Mouse (Mus musculus) heart, adult 11 months (tissue): ENCODE measurements around the gene Vps13d.

Experiments used
- DNase-seq: peaks from one replicate; pipeline ENCODE4 v3.0.0; 2022

Gene Vps13d

DNA sequence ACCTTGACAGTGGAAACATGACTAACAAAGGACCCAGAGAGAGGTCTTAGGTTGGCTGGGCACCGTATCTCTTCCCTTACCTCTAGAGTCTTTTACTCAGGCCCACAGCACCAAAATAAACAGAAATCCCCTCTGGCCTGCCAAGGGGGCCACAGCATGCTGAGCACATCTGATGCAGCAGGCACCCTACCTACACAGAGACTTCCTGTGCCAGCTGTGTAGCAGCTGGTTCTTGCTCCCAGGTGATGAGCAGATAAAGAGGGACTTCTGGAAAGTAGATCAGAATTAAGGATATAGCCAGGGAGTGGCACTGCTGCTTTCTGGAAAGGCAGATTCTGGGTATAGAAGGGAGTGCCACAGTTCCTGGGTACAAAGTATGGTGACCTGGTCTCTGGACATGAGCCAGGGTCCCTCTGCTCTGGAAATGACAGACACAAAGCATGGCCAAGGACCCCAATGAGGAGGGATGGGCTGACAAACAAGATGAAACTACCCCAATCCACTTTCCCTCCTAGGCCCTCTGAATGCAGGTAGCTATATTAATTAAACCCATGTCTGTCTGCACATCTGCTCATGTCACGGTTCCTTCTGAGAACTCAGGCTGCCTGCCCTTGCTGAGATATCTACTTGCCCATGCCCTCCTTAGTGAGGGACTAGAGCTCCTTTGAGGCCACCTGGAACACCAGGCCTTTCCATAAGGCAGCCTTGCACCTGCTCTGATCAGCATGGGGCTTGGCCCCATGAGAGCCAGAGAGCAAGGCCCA is 195.8 kb downstream of the Vps13d start:
- DNase-seq = peak; percentile 93

DNA sequence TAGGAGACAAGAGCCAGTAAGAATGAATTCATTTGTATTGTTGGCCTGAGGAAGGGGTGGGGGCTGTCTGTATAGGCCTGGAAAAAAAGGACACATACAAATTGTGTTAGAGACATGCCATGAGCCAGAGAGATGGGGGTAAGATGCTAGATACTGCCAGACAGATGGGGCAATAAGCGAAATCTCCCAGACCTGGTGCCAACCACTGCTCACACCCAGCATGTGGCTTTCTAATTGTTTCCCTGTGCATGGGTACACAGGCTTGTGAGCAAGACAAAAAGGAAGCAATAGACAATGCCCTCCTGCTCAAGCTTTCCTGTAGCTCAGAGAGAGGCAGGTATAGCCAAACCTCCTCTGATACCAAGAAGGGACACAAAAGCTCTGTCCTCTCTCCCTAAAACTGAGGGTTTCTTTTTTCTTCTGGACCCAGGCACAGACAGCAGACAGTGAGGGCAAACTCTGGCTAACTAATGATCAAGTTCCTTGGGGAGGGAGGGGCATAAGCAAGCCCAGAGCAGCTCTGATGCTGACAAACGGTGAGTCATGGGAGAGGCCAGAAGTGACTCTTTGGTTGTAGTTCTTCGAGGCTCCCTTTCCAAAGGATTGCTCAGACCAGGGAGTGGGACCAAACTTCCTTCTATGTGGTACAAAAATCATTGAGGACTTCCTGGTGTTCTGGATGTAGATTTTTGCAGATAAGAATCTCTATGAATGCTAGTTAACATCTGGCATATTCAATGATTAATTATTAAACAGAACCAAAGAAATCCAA is 196.7 kb downstream of the Vps13d start:
- peak; percentile 93 for DNase-seq

- peak; percentile 91 for DNase-seq
Measured at GRCm38 (mm10) chr4:144996996-144997820, 197.6 kb downstream of the Vps13d start.

DNA sequence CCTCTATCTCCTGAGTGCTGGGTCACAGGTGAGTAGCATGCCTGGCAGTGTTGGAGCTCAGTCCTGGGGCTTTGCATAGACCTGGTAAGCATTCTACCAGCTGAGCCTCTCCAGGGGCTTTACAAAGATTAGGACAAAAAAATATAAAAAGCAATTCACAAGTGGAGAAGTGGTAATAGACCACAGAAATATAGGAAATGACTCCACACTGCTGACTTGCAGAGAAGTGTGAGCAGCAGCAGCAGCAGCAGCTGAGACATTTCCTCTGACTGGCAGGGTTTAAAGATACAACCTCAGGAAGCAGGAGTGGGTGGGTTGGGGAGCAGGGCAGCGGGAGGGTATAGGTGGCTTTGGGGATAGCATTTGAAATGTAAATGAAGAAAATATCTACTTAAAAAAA is 199.0 kb downstream of the Vps13d start:
- peak; percentile 95 for DNase-seq

DNA sequence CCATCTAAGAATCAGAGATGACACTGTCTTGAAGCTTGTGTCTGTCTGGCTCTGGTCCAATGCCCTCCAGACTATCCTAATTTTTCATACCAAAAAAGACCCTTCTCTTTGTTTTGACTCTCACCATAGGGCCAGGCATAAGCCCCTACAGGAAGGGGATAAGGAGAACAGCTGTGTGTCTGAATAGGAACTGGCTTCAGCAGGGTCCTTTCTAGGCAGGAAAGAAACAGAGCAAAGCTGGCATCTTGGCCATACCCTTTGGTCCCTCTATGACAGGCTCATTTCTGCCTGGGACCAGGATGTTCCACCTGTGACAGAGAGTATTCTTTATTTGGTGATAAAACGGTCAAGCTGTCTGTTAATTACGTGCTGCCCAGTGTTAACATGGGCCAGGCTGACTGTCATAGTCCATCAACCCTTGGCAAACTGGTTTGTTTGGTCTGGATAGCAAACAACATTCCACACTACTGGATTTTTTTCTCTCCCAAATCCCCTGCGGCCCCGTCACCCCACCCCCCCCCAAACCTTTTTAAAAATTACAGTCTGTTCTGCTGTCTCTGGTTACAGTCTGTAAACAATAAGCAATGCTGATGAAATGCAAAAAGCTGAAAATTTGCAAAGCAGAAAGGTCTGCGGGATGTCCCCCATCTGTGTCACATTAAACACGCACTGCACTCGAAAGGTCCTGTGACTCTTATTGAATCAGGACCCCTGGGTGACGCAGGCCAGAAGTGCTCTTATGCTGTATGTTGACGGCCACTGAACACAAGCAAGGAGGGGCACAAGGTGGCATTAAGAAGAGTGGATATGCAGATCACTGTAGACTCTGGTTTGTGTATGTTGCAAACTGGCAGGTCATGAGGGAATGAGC is 201.5 kb downstream of the Vps13d start:
- DNase-seq = peak; percentile 91

GRCm38 (mm10) chr4:144992413-144992812 is 202.4 kb downstream of the Vps13d start:
- DNase-seq = peak; percentile 92

- DNase-seq = peak; percentile 75
Measured at GRCm38 (mm10) chr4:144988443-144989206, 206.2 kb downstream of the Vps13d start.

- DNase-seq = peak; percentile 79
Measured at GRCm38 (mm10) chr4:144986016-144986805, 208.6 kb downstream of the Vps13d start.

DNA sequence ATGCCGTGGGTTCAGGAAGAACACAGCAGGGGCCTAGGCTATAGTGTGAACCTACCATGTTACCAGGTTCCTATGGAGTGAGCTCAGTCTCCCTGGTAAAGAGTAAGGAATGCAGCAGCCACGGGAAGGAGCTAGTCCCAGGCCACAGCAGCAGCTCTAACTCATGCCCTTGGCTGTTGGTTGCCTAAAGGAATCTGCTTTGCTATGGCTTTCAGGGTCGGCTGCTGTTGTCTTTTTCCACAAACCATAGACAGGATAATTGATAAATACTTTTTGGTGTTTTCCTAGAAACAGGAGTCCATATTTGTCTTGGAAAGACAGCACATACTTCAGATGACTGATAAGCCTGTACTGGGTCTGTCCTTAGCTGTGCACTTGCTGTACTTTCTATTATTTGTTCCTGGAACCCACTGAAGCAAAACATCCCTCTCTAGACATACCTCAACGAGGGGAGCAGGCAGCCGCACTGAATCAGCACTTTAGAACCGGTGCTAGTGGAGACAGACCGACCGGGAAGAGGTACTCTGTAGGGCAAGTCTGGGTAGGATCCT is 210.9 kb downstream of the Vps13d start:
- peak; percentile 96 for DNase-seq

DNA sequence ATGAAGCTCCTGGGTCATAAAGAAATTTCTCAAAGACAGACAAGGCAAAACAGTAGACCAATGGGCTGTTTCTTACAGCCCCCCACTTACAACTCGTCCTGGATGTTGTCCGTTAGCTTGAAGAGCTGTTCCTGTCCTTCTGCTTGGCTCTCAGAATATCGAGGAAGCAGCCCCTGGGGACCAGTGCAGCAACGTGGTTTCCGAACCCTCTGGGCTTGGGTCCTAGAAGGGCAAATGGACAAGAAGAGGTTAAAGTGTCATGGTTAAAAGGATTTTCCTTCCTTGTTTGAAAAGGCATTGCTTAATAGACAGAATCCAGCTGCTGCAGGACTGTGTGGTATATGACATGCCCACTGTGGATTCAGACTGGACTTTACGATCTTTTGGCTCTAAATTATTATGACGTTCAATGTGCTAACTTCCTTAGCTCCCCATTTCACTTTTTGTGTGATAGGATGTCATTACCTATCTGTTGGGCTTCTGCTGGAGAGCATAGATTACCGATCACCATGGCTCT is 211.5 kb downstream of the Vps13d start:
- DNase-seq = no peak

- peak; percentile 99 for DNase-seq
Measured at GRCm38 (mm10) chr4:144980811-144981551, 213.8 kb downstream of the Vps13d start.

GRCm38 (mm10) chr4:144980110-144980509 is 214.7 kb downstream of the Vps13d start:
- no peak for DNase-seq

DNA sequence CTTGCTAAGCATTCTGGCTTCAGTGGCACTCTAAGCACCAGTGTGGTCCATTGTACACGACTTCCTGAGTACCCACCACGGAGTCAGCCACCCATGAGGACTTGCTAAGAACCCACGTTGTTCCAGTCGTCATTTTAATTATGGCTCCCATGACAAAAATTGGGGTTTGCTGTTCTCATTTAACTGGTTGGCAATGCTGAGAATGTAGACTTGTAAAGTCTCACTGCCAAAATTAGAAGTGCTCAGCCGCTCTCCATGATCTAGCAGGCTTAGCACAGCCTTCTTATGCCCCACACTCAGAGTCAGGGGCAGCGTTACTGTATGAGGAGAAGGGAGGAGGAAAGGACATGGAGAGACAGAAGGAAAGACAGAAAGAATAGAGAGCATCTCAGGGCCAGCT is 216.8 kb downstream of the Vps13d start:
- no peak for DNase-seq

GRCm38 (mm10) chr4:144977057-144977456 is 217.7 kb downstream of the Vps13d start:
- no peak for DNase-seq

DNA sequence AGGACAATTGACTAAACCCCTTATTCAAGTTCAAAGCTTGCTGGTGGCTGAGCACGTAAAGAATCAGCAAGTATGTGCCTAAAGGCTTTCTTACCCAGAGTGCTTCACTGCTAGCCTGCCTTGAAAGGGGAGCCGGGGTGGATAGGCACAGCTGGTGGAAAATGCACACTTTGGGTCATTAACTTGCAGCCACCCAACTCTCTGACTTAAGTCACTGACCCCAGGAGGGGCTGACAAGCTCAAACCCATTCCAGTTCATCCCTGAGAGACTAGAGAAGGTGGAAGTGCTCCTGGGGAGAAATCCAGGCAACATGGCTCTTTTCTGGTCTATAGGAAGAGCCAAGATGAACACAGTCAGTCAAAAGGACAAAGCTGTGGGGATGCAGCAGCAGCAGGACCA is 219.3 kb downstream of the Vps13d start:
- peak; percentile 77 for DNase-seq

DNA sequence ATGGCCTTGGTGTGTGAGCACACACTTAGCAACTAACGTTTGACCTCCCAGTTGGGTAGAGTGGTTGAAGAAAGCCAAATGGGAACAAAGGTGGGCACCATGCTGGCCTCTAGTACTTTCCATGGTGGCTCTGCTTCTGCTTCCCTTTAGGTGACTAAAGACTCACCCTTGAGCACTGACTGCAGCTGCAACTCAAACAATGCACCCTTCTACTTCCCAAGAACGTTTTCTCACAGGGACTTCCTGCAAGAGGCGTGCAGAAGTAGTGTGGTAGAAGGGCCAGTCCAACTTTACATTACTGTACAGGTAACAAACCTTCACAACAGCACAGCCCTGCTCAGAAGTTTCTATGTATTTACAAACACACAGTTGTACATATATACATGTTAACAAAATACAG is 220.3 kb downstream of the Vps13d start:
- DNase-seq = peak; percentile 52

DNA sequence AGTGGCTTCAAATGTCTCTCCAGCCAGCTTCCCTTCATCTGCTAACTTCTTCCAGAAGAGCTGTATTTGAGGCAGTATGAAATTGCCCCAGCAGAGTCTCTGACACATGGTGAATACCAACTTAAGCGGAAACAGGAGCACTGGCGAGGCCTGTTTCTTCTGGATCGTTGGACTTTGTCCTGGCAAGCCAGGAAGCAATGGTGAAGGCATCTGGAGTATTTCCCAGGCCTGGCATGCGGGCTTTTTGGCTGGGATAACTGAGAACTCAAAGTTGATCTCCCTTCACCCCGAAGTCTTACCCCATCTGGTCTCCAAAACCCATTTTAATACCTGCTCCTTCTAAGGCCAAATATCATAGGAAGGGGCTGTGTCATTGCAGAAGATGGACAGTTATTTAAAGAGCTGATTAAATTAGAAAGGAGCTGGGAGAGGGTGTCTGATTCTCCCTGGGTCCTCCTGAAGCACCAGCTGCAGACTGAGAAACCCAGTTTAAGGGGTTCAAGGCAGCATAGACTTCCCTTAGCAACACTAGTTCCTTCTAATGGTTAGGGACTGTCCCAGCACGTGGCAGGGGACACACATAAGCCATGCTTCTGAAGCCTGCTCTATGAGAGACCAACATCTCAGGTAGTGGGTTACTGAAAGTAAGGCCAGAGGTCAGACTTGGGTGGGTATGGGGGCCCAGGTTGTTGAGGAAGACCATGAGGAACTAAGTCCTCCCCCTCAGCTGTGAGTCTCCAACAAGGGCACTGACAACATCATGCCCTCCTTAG is 221.7 kb downstream of the Vps13d start:
- DNase-seq = peak; percentile 92

- DNase-seq = peak; percentile 16
Measured at GRCm38 (mm10) chr4:144971048-144971447, 223.8 kb downstream of the Vps13d start.
